Mouse (Mus musculus) heart, embryonic 16.5 days (tissue): Measurements from ENCODE around the gene Ube2a. TPM values are rescaled to one million over a fixed set of nuclear protein-coding genes. Genes with fewer than 3 reads are reported as not detected.
"Not testable (repeated sequence)": the region's sequence is repeated elsewhere in the genome, so short reads cannot be mapped to it uniquely, and the experiment has no call there.

Experiments used
- ATAC-seq: fragments of 200-750 bp; cut with Nextera tagmentation; replicated peaks from 2 replicates; pipeline ENCODE4 v1.8.0; 2017; ENCODE audit warnings: moderate number of reproducible peaks; ENCODE audit not compliant: insufficient read depth, low FRiP score; ENCODE audit errors: extremely low read depth
- H3K27ac ChIP-seq: fragments of 300-500 bp; sonication (generic); 2 replicates; pipeline ENCODE4 v1.5.1; 2014; ENCODE audit warnings: mild to moderate bottlenecking, low read length, control low read depth, moderate library complexity
- H3K27me3 ChIP-seq: fragments of 300-500 bp; sonication (generic); 2 replicates; pipeline ENCODE4 v1.6.1; 2014; ENCODE audit warnings: low read length, mixed read lengths; ENCODE audit not compliant: control insufficient read depth, insufficient read depth
- H3K36me3 ChIP-seq: fragments of 300-500 bp; sonication (generic); 2 replicates; pipeline ENCODE4 v1.6.1; 2014; ENCODE audit not compliant: control insufficient read depth, insufficient read depth
- H3K4me1 ChIP-seq: fragments of 300-500 bp; sonication (generic); 2 replicates; pipeline ENCODE4 v1.6.1; 2014; ENCODE audit warnings: low read length, mixed read lengths; ENCODE audit not compliant: control insufficient read depth, insufficient read depth
- H3K4me2 ChIP-seq: fragments of 300-500 bp; sonication (generic); 2 replicates; pipeline ENCODE4 v1.6.1; 2014; ENCODE audit warnings: low read depth, mild to moderate bottlenecking, control low read depth, low read length
- H3K4me3 ChIP-seq: fragments of 300-500 bp; sonication (generic); 2 replicates; pipeline ENCODE4 v1.5.1; 2014; ENCODE audit warnings: mild to moderate bottlenecking, control low read depth, low read length
- H3K9ac ChIP-seq: fragments of 300-500 bp; sonication (generic); 2 replicates; pipeline ENCODE4 v1.6.1; 2014; ENCODE audit warnings: low read length, control low read depth
- H3K9me3 ChIP-seq: fragments of 300-500 bp; sonication (generic); replicated peaks from 2 replicates; pipeline ENCODE4 v1.6.1; 2016; ENCODE audit warnings: low read length; ENCODE audit not compliant: control insufficient read depth
- WGBS: fragments of 180-500 bp; shearing (Covaris S2); extraction: QIAGEN DNeasy Blood & Tissue Kit; methylation state at CpG from one replicate; pipeline ENCODE4 v1.1.7; 2014; 5-methylcytosine and 5-hydroxymethylcytosine counted together
- polyA plus RNA-seq: library from polyadenylated mRNA; unstranded; fragments of >200 nt; fragmentation: Nextera tagmentation; extraction: Ambion mirVana; gene quantifications from 2 replicates; pipeline ENCODE4 v1.2.1, GENCODE M21; 2015

The Ube2a gene
- polyA plus RNA-seq, 1 experiment from 2014 or later = 144 TPM

DNA sequence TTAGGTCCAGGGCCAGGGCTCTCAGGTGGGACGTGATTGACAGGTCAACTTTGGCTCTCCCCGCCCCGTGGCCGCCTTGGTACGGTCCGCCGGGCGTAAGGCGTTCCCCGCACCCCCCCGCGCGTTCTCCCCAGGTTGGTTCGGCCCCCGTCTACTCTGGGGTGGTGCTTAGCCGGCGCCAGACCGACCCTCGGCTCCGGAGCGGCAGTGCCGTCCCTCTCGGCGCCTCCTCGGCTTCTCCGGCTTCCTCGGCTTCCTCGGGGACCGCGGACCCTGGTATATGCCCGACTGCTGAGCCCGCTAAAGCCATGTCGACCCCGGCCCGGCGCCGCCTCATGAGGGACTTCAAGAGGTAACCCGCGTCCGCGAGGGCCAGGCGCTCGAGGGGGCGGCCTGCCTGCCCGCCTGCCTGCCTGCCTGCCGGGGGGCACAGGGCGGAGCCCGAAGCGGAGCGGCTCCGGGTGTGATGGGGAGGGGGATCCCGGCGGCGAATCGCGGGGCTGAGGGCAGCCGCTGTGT lies 537 bp downstream of the Ube2a start:
- peaks cover 2% of the 10 kb centered on the region; the same call in 1 of the 2 replicates for H3K4me1 ChIP-seq

DNA sequence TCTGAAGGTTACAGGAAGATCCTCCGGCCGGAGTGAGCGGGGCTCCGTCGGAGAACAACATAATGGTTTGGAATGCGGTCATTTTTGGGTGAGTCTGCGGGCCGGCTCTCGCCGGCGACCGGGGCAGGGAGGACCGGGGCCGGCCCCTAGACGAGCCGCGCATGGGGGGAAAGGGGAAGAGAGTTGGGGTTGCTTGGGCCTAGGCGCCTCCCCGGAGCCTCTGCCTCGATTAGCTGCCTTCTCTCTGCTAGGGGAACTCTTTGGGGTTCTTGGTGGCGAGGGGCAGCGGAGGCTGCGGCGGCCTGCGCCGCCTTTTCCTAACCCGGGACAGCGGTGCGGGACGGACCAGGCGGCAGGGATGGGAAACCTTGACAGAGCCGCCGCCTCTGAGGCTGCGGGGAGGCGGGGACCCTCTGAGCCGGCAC lies 1.0 kb downstream of the Ube2a start:
- Histone ChIP-seq H3K4me2 (peak overlapping the region; percentile 70), H3K9me3 (no peaks in the 10 kb centered on the region), H3K27ac (peak overlapping the region; percentile 79), H3K27me3 (no peaks in the 10 kb centered on the region), H3K36me3 (no peaks in the 10 kb centered on the region), H3K4me3 (peak overlapping the region; percentile 77), H3K9ac (peak overlapping the region; percentile 78), H3K4me1 (peaks cover 2% of the 10 kb centered on the region; the same call in 1 of the 2 replicates)
- 9% methylated on average over 34 of the region's 36 CpGs for WGBS
- peak; percentile 52 for ATAC-seq

More for the DNA sequence above, 537 bp downstream of the Ube2a start:
- Histone ChIP-seq H3K4me3 (peak overlapping the region; percentile 77), H3K9ac (peak overlapping the region; percentile 78), H3K36me3 (no peaks in the 10 kb centered on the region), H3K4me2 (peak overlapping the region; percentile 70), H3K9me3 (no peaks in the 10 kb centered on the region), H3K27ac (peak overlapping the region; percentile 79), H3K27me3 (no peaks in the 10 kb centered on the region)
- WGBS = 15% methylated on average over 52 of the region's 57 CpGs
- peak; percentile 94 for ATAC-seq

DNA sequence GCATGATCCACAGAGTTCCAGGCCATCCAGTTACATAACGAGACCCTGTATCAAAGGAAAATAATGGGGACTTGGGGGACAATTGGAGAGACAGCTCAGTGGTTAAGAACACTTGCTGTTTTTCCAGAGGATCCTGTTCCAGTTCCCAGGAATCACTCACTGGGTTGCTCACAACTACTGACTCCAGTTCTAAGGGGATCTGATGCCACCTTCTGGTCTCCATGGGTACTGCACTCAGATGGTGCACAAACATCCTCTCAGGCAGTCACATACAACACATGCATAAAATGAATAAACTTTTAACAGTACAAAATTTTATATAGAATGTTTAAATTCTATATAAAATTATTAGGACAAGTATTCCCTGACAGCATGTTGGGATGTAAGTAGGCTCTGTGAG lies 11.0 kb downstream of the Ube2a start:
- Histone ChIP-seq H3K9me3 (no peaks in the 10 kb centered on the region), H3K4me1 (no peaks in the 10 kb centered on the region), H3K4me3 (no peak overlapping the region), H3K9ac (no peak overlapping the region), H3K27ac (no peak overlapping the region), H3K27me3 (no peaks in the 10 kb centered on the region), H3K4me2 (no peak overlapping the region), H3K36me3 (peaks cover 6% of the 10 kb centered on the region; the same call in 1 of the 2 replicates)
- WGBS = 87% methylated on average over 1 of the region's 1 CpGs
- ATAC-seq = no peak

DNA sequence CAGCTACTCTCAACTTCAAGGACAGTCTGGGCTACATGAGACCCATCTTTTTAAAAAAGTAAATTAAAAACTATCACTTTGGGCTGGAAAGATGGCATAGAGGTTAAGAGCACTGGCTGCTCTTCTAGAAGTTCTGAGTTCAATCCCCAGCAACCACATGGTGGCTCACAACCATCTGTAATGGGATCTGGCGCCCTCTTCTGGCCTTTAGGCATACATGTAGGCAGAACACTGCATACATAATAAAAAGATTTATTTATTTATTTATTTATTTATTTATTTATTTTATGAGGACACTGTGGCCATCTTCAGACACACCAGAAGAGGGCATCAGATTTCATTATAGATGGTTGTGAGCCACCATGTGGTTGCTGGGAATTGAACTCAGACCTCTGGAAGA lies 25.2 kb downstream of the Ube2a start:
- ATAC-seq, H3K36me3 ChIP-seq, H3K4me1 ChIP-seq, H3K27me3 ChIP-seq, H3K4me3 ChIP-seq, H3K4me2 ChIP-seq, H3K27ac ChIP-seq, H3K9me3 ChIP-seq, H3K9ac ChIP-seq: not testable (repeated sequence)
- 30% methylated on average over 1 of the region's 1 CpGs for WGBS

DNA sequence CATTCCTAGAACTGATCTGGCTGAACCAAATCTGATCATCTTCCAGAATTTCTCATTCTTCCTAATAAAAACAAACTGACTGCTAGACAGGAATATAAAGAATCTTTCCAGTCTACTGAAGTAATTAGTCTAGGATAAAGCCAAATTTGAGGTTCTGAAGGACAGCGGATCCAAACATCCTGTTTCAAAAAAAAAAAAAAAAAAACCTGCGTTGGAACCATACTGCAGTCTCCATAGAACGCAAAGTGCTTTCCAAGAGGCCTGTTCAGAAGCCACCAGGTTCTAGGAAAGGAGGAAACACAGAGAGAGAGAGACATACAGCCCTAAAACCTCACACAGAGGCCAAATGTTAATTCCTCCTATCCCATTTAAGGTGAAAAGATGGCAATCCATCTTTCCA lies 28.0 kb downstream of the Ube2a start:
- H3K9ac ChIP-seq = no peak overlapping the region
- no peaks in the 10 kb centered on the region for H3K4me1 ChIP-seq
- 44% methylated on average over 3 of the region's 3 CpGs for whole genome bisulfite sequencing
- no peak overlapping the region for H3K27ac ChIP-seq
- H3K4me3 ChIP-seq = peak overlapping the region; percentile 55
- H3K9me3 ChIP-seq = no peaks in the 10 kb centered on the region
- H3K27me3 ChIP-seq = no peaks in the 10 kb centered on the region
- peak overlapping the region; percentile 79 for H3K4me2 ChIP-seq
- ATAC-seq = no peak
- no peaks in the 10 kb centered on the region for H3K36me3 ChIP-seq

DNA sequence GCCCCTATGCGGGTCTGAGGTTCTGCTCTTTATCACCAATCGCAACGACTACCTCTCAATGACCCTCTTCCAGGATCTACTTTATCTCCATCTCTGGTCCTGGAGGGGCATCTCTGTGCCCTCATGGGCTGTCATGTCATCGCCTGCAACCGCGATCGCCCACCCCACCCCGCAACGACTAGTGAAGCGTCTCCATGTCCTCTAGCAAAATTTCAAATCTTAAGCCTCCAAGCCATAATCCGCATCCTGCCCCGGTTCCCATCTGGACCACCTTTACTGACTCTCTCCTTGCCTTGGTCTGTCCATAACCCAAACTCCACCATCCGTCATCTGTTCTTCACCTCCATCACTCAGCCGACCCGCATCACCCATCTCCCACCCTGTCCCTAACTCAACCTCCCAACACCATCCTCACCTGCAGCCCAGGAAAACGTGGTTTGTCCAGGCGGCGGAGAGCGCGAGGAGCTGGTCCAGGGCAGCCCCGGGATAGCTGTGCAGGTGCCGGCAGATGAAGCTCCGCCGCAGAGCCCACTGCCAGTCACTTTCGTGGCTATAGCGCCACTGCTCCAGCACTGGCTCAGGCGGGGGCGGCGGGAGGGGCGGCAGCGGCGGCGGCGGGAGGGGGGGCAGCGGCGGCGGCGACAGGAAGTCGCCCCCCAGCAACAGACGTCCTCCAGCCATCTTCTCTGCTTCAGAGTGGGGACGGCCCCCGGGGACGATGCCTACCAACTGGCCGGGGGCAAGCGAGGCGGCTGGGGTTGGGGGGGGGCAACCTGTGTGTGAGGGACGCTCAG lies 28.8 kb downstream of the Ube2a start, which contains the start of gene Nkrf:
Gene Nkrf (minus strand): TSS at position 579 of the 794 bp plus-strand sequence.
- Histone ChIP-seq H3K4me3 (peak within 1 kb of the TSS; percentile 55), H3K27me3 (no peaks in the 10 kb centered on the region), H3K9me3 (no peaks in the 10 kb centered on the region), H3K4me2 (peak within 1 kb of the TSS; percentile 79), H3K36me3 (no peaks in the 10 kb centered on the region), H3K9ac (peak within 1 kb of the TSS; percentile 75), H3K4me1 (no peaks in the 10 kb centered on the region), H3K27ac (peak within 1 kb of the TSS; percentile 66)
- 18% methylated on average over 33 of the region's 47 CpGs for WGBS
- peak; percentile 71 for ATAC-seq

DNA sequence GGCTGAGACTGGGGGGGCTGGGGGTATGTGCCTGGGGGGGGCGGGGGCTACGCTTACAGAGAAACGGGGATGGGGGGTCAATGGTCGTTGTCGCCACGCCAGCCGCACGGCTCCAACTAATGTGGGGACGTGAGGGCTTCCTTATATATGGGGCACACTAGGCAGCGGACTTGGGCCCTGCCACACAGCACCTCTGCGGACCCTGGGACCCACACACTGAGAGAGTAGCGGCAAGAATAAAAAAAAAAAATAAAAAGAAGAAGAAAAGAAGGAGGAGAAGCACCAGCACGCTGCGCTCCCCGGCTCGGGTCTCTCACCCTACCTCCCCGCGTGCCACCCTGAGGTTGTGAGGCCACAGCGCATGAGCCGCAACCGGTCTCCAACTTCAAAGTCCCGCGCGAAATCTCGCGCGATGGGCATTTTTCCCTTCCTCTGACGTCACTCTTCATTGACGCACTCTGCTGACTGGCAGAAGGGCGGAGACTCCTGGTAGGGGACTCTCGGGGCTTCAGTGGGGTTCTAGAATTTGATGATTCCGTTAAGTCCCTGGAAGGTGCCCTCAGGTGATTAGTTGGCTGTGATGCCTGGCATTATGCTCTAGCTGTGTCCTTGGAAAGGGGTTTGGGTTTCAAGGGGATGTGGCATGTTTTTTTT lies 29.5 kb downstream of the Ube2a start:
- ATAC-seq = peak; percentile 92
- Histone ChIP-seq H3K4me3 (peak overlapping the region; percentile 55), H3K9me3 (no peaks in the 10 kb centered on the region), H3K4me2 (peak overlapping the region; percentile 79), H3K36me3 (no peaks in the 10 kb centered on the region), H3K27me3 (no peaks in the 10 kb centered on the region), H3K27ac (peak overlapping the region; percentile 66), H3K4me1 (no peaks in the 10 kb centered on the region), H3K9ac (peak overlapping the region; percentile 75)
- WGBS = 11% methylated on average over 26 of the region's 32 CpGs

DNA sequence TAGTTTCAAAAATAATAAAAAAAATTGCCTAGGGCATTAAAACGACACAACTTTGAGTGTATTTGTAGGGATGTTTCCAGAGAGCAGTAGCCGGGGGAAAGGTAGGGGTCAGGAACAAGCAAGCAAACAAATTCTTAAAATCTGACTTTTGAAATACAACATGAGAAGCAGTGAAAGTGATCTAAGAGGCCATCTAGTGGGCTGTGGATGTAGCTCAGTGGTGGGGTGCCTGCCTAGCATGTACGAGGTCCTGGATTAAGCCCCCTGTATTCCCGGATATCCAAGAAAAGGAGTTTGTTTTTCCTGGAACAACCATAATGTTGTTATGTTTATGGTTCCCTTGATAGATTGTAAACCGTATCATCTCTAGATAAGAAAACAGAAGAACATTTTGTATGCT lies 32.8 kb downstream of the Ube2a start:
- H3K9me3 ChIP-seq = no peaks in the 10 kb centered on the region
- no peak overlapping the region for H3K9ac ChIP-seq
- ATAC-seq = no peak
- no peak overlapping the region for H3K4me3 ChIP-seq
- H3K27me3 ChIP-seq = no peaks in the 10 kb centered on the region
- H3K4me1 ChIP-seq = no peaks in the 10 kb centered on the region
- WGBS = 22% methylated on average over 5 of the region's 5 CpGs
- no peak overlapping the region for H3K27ac ChIP-seq
- no peak overlapping the region for H3K4me2 ChIP-seq
- no peaks in the 10 kb centered on the region for H3K36me3 ChIP-seq

DNA sequence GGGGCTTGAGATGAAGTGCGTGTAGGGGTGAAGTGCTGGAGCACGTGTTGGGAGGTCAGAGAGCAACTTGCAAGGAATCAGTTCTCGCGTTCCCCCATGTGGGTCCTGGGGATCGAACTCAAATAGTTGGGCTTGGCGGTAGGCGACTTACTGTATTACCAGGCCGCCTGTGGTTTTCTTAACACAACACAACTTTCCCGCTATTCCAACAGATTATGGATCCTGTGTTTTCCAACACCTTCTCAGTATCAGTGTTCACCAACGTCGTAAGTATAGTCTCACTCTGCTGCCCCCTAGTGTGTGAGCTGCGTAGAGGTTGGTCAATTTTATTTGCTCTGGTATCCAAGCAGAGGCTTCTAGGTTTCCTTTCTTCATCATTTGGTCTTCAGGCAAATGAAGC lies 37.6 kb downstream of the Ube2a start:
- no peak overlapping the region for H3K27ac ChIP-seq
- WGBS = 39% methylated on average over 12 of the region's 12 CpGs

More for the DNA sequence above, 37.6 kb downstream of the Ube2a start:
- H3K27me3 ChIP-seq = no peaks in the 10 kb centered on the region
- no peak overlapping the region for H3K4me3 ChIP-seq
- ATAC-seq = no peak
- H3K4me2 ChIP-seq = no peak overlapping the region
- no peak overlapping the region for H3K9ac ChIP-seq
- no peaks in the 10 kb centered on the region; the same call in 1 of the 2 replicates for H3K36me3 ChIP-seq
- no peaks in the 10 kb centered on the region for H3K4me1 ChIP-seq
- no peaks in the 10 kb centered on the region for H3K9me3 ChIP-seq
